Mouse (Mus musculus) bone marrow macrophage, adult 2 months (primary cell): Measurements from ENCODE around the gene Gm42715. TPM values are rescaled to one million over a fixed set of nuclear protein-coding genes. Genes with fewer than 3 reads are reported as not detected.
"Not testable (repeated sequence)": the region's sequence is repeated elsewhere in the genome, so short reads cannot be mapped to it uniquely, and the experiment has no call there.

Experiments
- H3K27ac ChIP-seq: 2 replicates; pipeline ENCODE4 v1.5.1; 2012; ENCODE audit warnings: low read depth, low read length; ENCODE audit not compliant: insufficient read depth
- H3K4me1 ChIP-seq: 2 replicates; pipeline ENCODE4 v1.6.1; 2012; ENCODE audit warnings: low read length; ENCODE audit not compliant: control insufficient read depth, insufficient read depth
- H3K4me3 ChIP-seq: 2 replicates; pipeline ENCODE4 v1.5.1; 2012; ENCODE audit warnings: mild to moderate bottlenecking, low read length, moderate library complexity; ENCODE audit not compliant: insufficient read depth
- CTCF ChIP-seq: IDR thresholded peaks from 2 replicates; pipeline ENCODE4 v1.5.1; 2012; ENCODE audit warnings: low read depth, mild to moderate bottlenecking, low read length, moderate library complexity
- POLR2A ChIP-seq: IDR thresholded peaks from 2 replicates; pipeline ENCODE4 v1.6.1; 2012; ENCODE audit warnings: mild to moderate bottlenecking, low read depth, low read length, borderline replicate concordance
- polyA plus RNA-seq: library from polyadenylated mRNA; stranded (reverse); fragments of >200 nt; gene quantifications from 2 replicates; pipeline ENCODE4 v1.2.4, GENCODE M21; 2012; ENCODE audit not compliant: missing spikeins, insufficient read depth, insufficient read length

The Gm42715 gene
- polyA plus RNA-seq, 1 experiment = 6.2 TPM

- peaks cover 16% of the 10 kb centered on the region for H3K4me1 ChIP-seq
Measured at GRCm38 (mm10) chr7:127476855-127477254, 42.5 kb upstream of the Gm42715 start.

GRCm38 (mm10) chr7:127477687-127478634, 41.4 kb upstream of the Gm42715 start:
- Histone ChIP-seq H3K4me1 (peaks cover 21% of the 10 kb centered on the region), H3K4me3 (peak overlapping the region; percentile 69), H3K27ac (peak overlapping the region; percentile 95)
- TF ChIP-seq POLR2A (no peak), CTCF (no peak)

More at GRCm38 (mm10) chr7:127476855-127477254, 42.5 kb upstream of the Gm42715 start:
- no peak for TF ChIP-seq POLR2A
- TF ChIP-seq CTCF = no peak
- Histone ChIP-seq H3K27ac (peak overlapping the region; percentile 80), H3K4me3 (peak overlapping the region; percentile 64)

- TF ChIP-seq POLR2A = no peak; the same call in 1 of the 2 replicates
- no peak for TF ChIP-seq CTCF
- peak within 1 kb of the TSS; percentile 69 for H3K4me3 ChIP-seq
- peaks cover 22% of the 10 kb centered on the region for H3K4me1 ChIP-seq
- H3K27ac ChIP-seq = peak within 1 kb of the TSS; percentile 95
Measured at GRCm38 (mm10) chr7:127478635-127479317, 40.6 kb upstream of the Gm42715 start, which contains the start of gene Fbrs. Gene Fbrs, plus strand, starts transcription at chr7:127479199.

GRCm38 (mm10) chr7:127479318-127480225, 39.8 kb upstream of the Gm42715 start:
- Histone ChIP-seq H3K27ac (peak overlapping the region; percentile 95), H3K4me1 (peaks cover 22% of the 10 kb centered on the region), H3K4me3 (peak overlapping the region; percentile 69)
- TF ChIP-seq CTCF = no peak
- TF ChIP-seq POLR2A = no peak

- H3K4me1 ChIP-seq = peaks cover 22% of the 10 kb centered on the region
- TF ChIP-seq CTCF = no peak
- TF ChIP-seq POLR2A = no peak
- H3K27ac ChIP-seq = peak overlapping the region; percentile 95
- H3K4me3 ChIP-seq = peak overlapping the region; percentile 69
Measured at GRCm38 (mm10) chr7:127480321-127480720, 39.1 kb upstream of the Gm42715 start.

- Histone ChIP-seq H3K4me1 (peaks cover 19% of the 10 kb centered on the region), H3K4me3 (no peak overlapping the region), H3K27ac (no peak overlapping the region)
- TF ChIP-seq POLR2A = no peak
- no peak for TF ChIP-seq CTCF
Measured at GRCm38 (mm10) chr7:127485416-127485815, 34.0 kb upstream of the Gm42715 start.

- H3K4me1 ChIP-seq, H3K4me3 ChIP-seq, H3K27ac ChIP-seq: not testable (repeated sequence)
Measured at GRCm38 (mm10) chr7:127488364-127488763, 31.0 kb upstream of the Gm42715 start.

GRCm38 (mm10) chr7:127489982-127490381, 29.4 kb upstream of the Gm42715 start:
- Histone ChIP-seq H3K4me3 (no peak overlapping the region), H3K27ac (no peak overlapping the region), H3K4me1 (no peaks in the 10 kb centered on the region)
- TF ChIP-seq CTCF (no peak), POLR2A (no peak)

- Histone ChIP-seq H3K4me3 (no peak overlapping the region), H3K27ac (no peak overlapping the region), H3K4me1 (no peaks in the 10 kb centered on the region)
- no peak for TF ChIP-seq CTCF
- no peak for TF ChIP-seq POLR2A
Measured at GRCm38 (mm10) chr7:127491846-127492245, 27.5 kb upstream of the Gm42715 start.

GRCm38 (mm10) chr7:127494648-127495047, 24.7 kb upstream of the Gm42715 start:
- no peaks in the 10 kb centered on the region for H3K4me1 ChIP-seq
- H3K27ac ChIP-seq = no peak overlapping the region
- TF ChIP-seq POLR2A (no peak), CTCF (no peak)
- H3K4me3 ChIP-seq = no peak overlapping the region
